Mouse (Mus musculus): ENCODE data around the gene Ogfod3. TPM values are rescaled to one million over a fixed set of nuclear protein-coding genes. Genes with fewer than 3 reads are reported as not detected.

Gene Ogfod3
- total RNA-seq, 2 experiments from 2014 or later: 24.1 to 27.0 TPM

- no peak for DNase-seq (ENCODE audit: low spot score in 2 of 2)
Measured at GRCm38 (mm10) chr11:121200781-121201180, 3.7 kb downstream of the Ogfod3 start.

GRCm38 (mm10) chr11:121199851-121200250 is 4.7 kb downstream of the Ogfod3 start:
- DNase-seq (ENCODE audit: low spot score in 2 of 2): no peak

- DNase-seq (ENCODE audit: low spot score in 2 of 2): no peak
Measured at GRCm38 (mm10) chr11:121198622-121199021, 5.9 kb downstream of the Ogfod3 start.

- DNase-seq (ENCODE audit: low spot score in 2 of 2): no peak
Measured at GRCm38 (mm10) chr11:121193415-121193814, 11.1 kb downstream of the Ogfod3 start.

GRCm38 (mm10) chr11:121192742-121193141 is 11.8 kb downstream of the Ogfod3 start:
- DNase-seq (ENCODE audit: low spot score in 2 of 2): no peak

GRCm38 (mm10) chr11:121189681-121190080 is 14.8 kb downstream of the Ogfod3 start:
- DNase-seq (ENCODE audit: low spot score in 2 of 2): no peak

GRCm38 (mm10) chr11:121176285-121177270 is 27.9 kb downstream of the Ogfod3 start:
- DNase-seq (ENCODE audit: low spot score in 2 of 2): peak; percentile 48 to 54

GRCm38 (mm10) chr11:121174234-121174633 is 30.3 kb downstream of the Ogfod3 start:
- DNase-seq (ENCODE audit: low spot score in 2 of 2): no peak

- no peak for DNase-seq (ENCODE audit: low spot score in 2 of 2)
Measured at GRCm38 (mm10) chr11:121173203-121173602, 31.3 kb downstream of the Ogfod3 start.

GRCm38 (mm10) chr11:121163751-121164150 is 40.8 kb downstream of the Ogfod3 start:
- DNase-seq (ENCODE audit: low spot score in 2 of 2): no peak

- DNase-seq (ENCODE audit: low spot score in 2 of 2): no peak
Measured at GRCm38 (mm10) chr11:121160636-121161346, 43.7 kb downstream of the Ogfod3 start.

- DNase-seq (ENCODE audit: low spot score in 2 of 2): no peak
Measured at GRCm38 (mm10) chr11:121159971-121160370, 44.5 kb downstream of the Ogfod3 start, which contains the start of gene Uts2r. Gene Uts2r, plus strand, starts transcription at chr11:121160271.

GRCm38 (mm10) chr11:121156411-121156891 is 48.1 kb downstream of the Ogfod3 start:
- peak in 1 of 2 experiments; percentile 12 for DNase-seq (ENCODE audit: low spot score in 2 of 2)

- no peak for DNase-seq (ENCODE audit: low spot score in 2 of 2)
Measured at GRCm38 (mm10) chr11:121154203-121154602, 50.3 kb downstream of the Ogfod3 start.

GRCm38 (mm10) chr11:121148193-121148592 is 56.3 kb downstream of the Ogfod3 start:
- DNase-seq (ENCODE audit: low spot score in 2 of 2): no peak

- no peak for DNase-seq (ENCODE audit: low spot score in 2 of 2)
Measured at GRCm38 (mm10) chr11:121145865-121146264, 58.6 kb downstream of the Ogfod3 start, which contains the start of gene Tex19.1. Gene Tex19.1, plus strand, starts transcription at chr11:121146143.

- DNase-seq (ENCODE audit: low spot score in 2 of 2): no peak
Measured at GRCm38 (mm10) chr11:121143325-121144015, 61.0 kb downstream of the Ogfod3 start.

- DNase-seq (ENCODE audit: low spot score in 2 of 2): no peak
Measured at GRCm38 (mm10) chr11:121138732-121139131, 65.8 kb downstream of the Ogfod3 start.

- no peak for DNase-seq (ENCODE audit: low spot score in 2 of 2)
Measured at GRCm38 (mm10) chr11:121137682-121138081, 66.8 kb downstream of the Ogfod3 start.

GRCm38 (mm10) chr11:121134600-121134999 is 69.9 kb downstream of the Ogfod3 start:
- DNase-seq (ENCODE audit: low spot score in 2 of 2): no peak

- no peak for DNase-seq (ENCODE audit: low spot score in 2 of 2)
Measured at GRCm38 (mm10) chr11:121129616-121130015, 74.9 kb downstream of the Ogfod3 start.
